Mouse (Mus musculus) embryonic fibroblast, embryonic 13.5 days (primary cell): ENCODE data around the gene Fbxo30.

Source experiments
- CTCF ChIP-seq: IDR thresholded peaks from 2 replicates; pipeline ENCODE4 v1.5.1; 2011; ENCODE audit warnings: mild to moderate bottlenecking, control low read depth, low read length, moderate library complexity, borderline replicate concordance; ENCODE audit not compliant: insufficient read depth
- POLR2A ChIP-seq: IDR thresholded peaks from 2 replicates; pipeline ENCODE4 v1.6.1; 2011; ENCODE audit warnings: low read depth, mild to moderate bottlenecking, control low read depth, low read length, moderate library complexity

DNA sequence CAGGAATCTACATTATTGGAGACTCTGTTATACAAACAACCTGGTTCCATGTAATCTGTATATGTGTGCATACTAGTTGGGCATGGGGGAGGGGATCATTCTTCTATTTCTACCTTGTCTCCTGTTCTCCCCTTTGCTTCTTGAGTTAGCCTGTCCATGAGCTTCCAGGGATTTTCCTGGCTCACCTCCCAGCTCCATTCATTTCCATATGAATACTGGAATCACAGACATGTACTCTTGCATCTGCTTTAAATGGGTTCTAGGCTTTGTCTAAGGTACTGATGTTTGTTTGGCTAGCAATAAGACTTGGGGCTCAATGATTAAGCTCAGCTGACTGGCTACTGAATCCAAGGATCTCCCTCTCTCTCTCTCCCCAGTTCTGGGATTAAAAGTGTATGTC is 12.0 kb upstream of the Fbxo30 start:
- TF ChIP-seq CTCF (no peak), POLR2A (no peak)
